Mouse (Mus musculus) lung, postnatal 4 days (tissue): ENCODE results near the gene Tbc1d24.
"Not testable (repeated sequence)": the region's sequence is repeated elsewhere in the genome, so short reads cannot be mapped to it uniquely, and the experiment has no call there.

Experiments used
- DNase-seq, 2 experiments: peaks; one replicate each; pipeline ENCODE4 v3.0.0; 2021

Gene Tbc1d24

DNA sequence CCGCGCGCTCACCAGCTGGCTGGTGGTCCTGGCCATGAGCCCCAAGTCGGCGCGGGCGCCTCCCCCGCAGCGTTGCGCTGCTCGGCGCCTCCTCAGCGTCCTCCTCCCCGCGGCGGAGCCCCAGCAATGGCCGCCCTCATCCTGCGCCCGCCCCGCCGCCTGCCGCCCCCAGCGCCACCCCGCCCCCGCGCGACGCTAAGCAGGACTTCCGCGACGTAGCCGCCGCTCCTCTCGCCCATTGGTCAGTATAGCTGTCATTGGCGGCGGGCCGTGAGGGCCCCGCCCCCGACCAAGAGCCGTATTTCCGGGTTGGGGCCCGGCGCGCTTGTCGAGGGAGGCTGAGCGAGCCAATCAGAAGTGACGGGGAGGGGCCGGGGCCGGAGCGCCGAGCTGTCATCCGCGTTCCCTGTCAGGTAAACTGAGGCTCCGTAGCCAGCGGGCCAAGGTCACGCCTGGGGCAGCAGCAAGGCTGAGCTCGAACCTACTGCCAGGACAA, 63.9 kb downstream of the Tbc1d24 start:
- DNase-seq: peak; percentile 98 to 99

DNA sequence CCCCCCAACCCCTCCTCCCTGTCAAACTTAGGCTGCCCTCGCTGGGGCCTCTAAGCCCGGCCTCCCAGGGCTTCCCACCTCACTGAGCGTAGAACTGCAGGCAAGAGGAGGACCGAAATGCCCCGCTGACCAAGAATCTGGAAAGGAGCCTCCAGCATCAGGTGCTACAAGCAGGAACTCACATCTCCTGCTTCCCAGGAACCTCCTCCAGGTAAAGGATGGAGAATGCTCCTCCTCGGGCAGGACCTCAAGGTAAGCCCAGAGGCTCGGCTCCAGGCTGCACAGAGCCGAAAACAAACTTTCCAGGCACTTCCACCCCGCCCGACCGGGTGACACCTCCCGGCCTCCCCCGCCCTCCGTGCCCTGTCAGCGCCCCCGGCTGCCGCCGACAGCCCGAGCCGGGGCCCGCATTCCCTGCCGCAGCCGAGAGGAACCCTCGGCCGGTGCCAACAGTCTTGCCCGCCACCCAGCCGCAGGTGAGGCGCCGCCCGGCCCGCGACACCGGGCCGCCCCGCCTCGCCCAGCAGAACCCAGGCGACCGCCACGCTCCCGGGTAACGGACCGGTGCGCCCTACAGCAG, 64.4 kb downstream of the Tbc1d24 start:
- DNase-seq: peak in 1 of 2 experiments; percentile 54

DNA sequence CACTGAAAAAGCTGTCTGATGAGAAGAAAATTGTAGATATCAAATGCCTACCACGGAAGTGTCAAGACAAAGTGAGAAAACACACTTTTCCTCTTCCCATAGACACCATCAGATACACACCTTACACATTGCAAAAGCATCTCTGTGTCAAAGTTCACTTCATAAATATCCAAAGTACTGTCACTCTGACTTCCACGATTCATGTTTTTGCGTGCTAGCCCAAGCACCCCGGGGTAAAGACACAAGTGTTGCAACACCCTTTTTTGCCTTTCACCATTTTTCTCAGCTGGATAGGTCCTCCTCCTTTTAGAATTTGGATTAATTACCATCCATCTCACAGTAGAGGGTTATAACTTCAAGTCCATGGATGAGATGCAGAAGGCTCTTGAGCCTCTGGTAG, 65.4 kb downstream of the Tbc1d24 start:
- no peak for DNase-seq

DNA sequence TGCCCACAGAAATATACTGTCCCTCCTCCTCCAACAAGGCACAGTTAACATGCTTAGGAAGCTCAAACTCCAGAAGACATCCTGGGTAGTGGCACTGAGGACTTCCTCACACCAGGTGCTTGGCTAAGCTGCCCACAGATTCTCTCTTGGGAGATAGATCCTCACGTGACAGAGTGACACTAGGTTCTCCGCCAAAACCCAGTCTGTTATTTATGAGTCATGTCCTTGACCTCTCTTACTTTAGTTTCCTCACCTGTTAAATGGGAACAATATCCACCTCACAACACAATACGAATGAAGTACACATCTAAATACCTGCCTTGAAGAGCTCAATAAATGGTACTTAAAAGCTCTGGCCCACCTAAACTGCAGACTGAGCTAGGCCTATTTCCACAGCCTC, 66.1 kb downstream of the Tbc1d24 start:
- no peak for DNase-seq

DNA sequence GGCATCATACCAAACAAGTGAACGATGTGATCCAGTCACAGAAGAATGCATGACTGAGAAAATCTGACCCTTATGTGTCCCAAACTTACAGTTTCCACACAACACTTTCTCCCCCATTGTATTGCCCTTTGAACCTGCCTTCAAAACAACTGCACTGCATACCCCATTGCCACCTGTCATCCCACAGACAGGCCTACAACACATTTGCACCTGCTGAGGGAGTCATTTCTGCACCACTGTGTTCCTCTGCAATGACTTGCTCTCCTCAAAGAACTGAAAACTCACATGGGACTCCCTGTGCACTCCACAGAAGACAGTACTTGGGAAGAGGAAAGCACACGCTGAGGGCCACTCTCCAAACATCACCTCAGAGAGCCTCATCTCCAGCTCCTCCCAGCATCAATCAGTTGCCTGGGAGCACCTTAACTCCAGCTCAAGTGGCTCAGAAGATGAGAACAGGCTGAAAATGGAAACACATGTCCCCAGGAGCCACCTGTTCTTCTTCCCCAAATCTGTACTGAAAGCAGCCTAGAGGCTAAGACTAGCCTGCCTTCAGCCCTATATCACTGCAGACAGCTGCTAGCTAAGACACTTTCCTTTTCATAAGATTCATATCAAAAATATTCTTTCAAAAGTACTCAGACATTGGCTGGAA, 68.0 kb downstream of the Tbc1d24 start:
- DNase-seq: no peak

DNA sequence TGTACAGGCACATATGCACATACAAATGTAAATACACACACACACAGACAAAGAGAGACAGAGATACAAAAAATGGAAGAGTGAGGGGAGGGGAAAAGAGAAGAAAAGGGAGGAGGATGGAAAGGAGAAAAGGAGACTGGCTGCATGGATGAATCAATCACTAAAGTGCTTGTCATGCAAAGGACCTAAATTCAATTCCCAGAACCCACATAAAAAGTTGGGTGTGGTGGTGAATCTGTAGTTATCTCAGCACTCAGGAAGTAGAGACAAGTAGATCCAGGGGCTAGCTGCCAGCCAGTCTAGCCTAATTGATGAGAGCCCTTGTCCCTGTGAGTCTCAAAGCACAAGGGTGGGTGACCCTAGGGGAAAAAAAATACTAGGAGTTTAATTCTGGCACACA, 71.3 kb downstream of the Tbc1d24 start:
- DNase-seq: no peak

DNA sequence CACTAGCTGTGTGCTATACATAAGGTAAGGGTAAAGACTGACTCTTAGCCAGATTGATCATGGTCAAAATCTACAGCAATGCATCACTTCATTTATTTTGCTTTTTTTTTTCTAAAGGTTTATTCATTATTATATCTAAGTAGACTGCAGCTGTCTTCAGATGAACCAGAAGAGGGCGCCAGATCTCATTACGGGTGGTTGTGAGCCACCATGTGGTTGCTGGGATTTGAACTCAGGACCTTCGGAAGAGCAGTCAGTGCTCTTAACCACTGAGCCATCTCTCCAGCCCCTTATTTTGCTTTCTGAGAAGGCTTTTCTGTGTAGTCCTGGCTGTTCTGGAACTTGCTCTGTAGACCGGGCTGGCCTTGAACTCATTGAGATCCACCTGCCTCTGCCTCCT, 72.4 kb downstream of the Tbc1d24 start:
- not testable (repeated sequence) for DNase-seq

DNA sequence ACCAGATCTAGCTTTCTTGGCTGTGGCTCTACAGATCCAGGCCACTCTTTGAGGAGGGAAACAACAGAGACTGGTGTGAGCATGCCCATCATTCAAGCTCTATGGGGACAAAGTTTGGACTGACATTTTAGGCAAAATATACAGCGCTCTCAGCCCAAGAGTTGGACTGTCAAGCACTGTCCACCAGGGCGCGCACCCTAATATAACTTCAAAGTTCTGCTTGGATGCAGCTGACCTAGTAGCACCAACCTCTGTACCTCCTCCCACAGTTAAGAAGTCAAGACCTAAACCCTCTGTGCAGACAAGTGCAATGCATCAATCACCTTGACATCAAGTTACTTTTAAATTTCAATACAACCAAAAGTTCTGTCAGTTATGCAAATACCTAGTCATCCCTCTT, 73.8 kb downstream of the Tbc1d24 start:
- no peak for DNase-seq

DNA sequence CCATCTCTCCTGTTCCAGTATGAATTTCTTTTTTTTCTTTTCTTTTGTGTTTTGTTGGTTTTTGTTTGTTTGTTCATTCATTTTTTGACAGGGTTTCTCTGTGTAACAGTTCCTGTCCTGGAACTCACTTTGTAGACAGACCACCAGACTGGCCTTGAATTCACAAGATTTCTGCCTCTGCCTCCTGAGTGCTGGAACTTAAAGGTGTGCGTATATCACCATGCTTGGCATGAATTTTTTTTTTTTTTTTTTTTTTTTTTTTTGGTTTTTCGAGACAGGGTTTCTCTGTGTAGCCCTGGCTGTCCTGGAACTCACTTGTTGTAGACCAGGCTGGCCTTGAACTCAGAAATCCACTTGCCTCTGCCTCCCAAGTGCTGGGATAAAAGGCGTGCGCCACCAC, 76.1 kb downstream of the Tbc1d24 start:
- not testable (repeated sequence) for DNase-seq

DNA sequence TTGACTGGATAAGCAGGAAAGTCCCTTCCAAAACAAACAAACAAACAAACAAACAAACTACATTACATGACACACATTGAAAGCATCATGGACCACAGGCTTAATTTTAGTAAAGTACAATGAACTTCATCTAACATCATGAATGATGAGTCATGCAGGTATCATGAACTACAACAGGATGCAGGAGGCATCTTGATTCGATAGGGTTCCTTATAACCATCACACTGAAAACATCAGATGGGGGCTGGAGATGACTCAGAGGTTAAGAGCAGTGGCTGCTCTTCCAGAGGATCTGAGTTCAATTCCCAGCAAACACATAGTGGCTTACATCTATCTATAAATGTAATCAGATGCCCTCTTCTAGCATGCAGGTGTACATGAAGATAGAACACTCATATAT, 77.8 kb downstream of the Tbc1d24 start:
- DNase-seq: no peak

DNA sequence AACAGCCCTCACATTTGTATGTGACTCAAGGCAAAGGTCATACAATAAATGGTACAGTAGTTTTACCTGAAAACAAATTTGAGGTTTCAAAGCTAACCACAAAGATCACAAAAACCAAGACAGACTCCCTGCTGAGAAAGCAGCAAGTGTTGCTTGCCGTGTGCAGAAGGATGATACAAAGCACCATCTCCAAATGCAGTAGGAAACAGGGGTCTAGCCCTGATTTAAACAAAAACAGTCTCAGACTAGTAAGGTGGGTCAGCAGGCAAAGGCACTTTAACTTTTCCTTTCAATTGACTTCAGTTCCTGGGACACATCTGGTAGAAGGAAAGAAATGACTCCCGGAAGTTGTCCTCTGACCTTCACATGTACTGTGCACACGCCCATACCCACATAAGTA, 78.6 kb downstream of the Tbc1d24 start:
- DNase-seq: no peak
